Mouse (Mus musculus) ZHBTc4 (cell line): ENCODE data around the gene 4930519G04Rik.
A peak's percentile ranks its signal among the peaks of the same experiment; 100 is the strongest.
"Not testable (repeated sequence)": the region's sequence is repeated elsewhere in the genome, so short reads cannot be mapped to it uniquely, and the experiment has no call there.

Source experiments
- DNase-seq: peaks from one replicate; pipeline ENCODE4 v3.0.0-alpha.2; 2011; ENCODE audit warnings: low read depth, low spot score

4930519G04Rik gene

GRCm38 (mm10) chr5:114842155-114842554 is 11.3 kb upstream of the 4930519G04Rik start:
- not testable (repeated sequence) for DNase-seq

- no peak for DNase-seq
Measured at GRCm38 (mm10) chr5:114842674-114843073, 10.8 kb upstream of the 4930519G04Rik start.

DNA sequence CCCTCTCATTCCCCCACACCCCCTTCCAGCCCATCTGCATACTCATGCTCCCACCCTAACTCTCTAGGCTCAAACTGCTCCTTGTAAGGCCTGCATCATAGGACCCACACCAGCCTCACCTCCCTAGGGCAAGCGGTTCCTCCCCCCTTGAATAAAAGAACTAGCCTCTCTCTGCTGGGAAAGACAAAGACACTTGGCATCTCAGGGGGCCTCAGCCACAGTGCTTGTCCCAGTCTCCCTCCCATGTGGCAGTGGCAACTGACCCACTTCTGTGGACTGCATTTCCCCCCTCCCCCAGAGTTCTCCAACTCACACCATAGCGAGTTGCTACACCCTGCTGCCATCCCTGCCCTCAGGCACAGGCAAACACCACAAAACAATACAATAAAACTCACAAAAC is 9.1 kb upstream of the 4930519G04Rik start:
- not testable (repeated sequence) for DNase-seq

- DNase-seq = no peak
Measured at GRCm38 (mm10) chr5:114851565-114852236, 1.8 kb upstream of the 4930519G04Rik start.

DNA sequence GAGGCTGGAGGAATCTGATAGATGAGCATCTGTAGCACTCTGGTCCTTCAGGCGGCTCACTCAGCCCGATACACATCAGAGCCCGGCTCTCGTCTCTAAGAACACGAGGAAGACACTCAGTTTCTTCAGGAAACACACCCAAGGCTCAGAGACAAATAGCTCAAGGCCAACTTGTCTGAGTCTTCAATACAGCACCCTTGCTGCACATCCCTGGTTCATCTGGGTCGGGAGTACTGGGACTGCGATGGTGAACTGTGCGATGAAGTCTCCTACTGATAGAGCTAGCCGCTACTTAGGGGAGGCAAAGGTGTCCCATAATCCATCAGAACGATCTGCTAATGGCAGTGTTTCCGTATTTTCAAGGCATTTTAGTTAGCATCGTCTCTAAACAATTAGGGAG is 5.1 kb downstream of the 4930519G04Rik start, which contains the start of gene Gm9936:
Gm9936 (minus strand) TSS at position 101 of the 400 bp plus-strand sequence.
- DNase-seq = no peak

DNA sequence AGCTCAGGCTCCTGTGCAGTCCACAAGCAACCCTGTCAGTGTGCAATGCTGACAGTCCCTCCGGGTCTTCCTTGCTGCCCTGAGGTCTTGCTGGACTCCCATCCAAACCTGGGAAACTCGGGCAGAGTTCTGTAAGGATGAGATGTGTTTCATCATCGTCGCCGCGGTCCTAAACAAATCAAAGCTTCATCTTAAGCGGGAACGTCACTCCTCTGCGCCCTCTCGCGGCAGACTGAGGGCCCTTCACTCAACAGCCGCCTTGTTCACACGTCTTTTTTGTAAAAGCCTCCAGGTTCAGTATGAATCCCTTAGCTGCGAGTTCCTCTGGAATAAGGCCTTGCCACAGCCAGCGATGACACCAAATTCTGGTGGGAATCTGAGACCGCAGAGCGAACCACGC is 5.8 kb downstream of the 4930519G04Rik start:
- peak; percentile 93 for DNase-seq

DNA sequence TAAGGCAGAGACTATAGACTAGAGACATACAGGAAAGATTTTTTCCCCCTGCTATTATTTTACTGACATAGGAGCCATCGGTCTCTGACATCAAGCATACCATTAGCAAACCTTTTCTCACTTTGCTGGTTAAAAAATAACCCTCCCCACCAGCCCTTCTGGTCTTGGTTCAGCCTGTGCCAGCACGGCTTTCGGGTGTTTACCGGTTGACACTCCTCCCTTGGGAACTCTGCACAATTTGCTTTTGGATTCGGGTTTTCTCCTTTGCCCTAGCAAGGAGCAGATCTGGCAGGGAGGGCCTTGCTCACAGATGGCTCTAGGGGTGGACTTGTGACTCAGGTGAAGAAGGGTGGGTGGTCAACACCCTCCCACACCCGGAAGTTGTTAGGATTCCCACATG is 8.3 kb downstream of the 4930519G04Rik start:
- no peak for DNase-seq

DNA sequence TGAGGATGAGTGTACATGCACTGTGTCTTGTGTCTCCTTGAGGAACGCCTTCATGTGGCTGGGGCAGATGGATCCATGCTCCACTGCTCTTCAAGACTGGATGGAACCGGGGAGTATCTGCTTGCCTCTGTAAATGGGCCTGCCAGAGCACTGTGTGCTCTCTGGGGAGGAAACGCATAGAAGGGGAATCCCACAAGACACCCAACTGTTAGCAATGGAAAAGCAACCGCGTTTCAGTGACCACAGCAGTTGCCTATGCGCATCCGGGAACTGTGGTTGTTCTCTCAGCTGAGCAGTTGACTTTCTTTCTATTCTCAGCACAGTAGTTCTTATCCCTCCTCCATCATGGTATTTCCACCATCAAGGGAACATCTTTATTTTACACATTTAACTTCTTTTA is 11.3 kb downstream of the 4930519G04Rik start:
- DNase-seq = no peak

DNA sequence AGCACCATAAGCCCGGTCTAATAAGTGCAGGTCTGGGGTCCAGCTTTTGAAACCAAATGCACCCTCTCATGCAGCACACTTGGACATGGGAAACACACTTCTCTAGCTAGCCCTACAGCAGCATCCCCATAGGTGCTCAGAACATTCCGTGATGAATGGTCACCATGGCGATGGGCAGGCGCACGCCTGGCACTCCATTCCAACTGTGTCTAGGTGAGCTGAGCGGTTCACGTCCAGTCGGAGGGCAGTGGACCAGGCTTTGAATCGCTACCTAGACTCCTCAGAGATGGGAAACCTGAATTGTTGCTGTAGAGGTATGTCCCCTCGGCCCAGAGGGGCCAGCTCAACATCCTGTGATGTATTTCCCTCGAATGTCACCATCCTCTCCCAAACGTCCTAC is 11.8 kb downstream of the 4930519G04Rik start:
- no peak for DNase-seq

GRCm38 (mm10) chr5:114875858-114876257 is 22.4 kb downstream of the 4930519G04Rik start:
- no peak for DNase-seq

DNA sequence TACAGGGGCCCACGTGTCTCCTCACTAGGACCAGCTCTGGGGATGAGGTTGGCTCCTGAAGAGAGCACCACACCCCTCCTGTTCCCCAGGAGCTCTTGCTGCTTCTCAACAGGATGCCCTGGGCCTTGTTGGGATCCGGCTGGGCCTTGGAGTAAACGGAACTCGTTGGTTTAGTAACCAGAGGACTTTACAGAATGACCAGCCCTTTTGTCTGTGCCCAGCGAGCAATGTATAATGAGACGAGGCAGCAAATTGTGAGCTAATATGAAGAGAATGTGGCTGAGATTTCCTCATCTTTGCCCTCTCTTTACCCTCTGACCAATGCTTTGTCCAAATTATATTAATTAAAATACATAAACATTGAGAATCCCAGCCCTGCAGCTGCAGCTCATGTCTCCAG is 22.9 kb downstream of the 4930519G04Rik start:
- DNase-seq = no peak

DNA sequence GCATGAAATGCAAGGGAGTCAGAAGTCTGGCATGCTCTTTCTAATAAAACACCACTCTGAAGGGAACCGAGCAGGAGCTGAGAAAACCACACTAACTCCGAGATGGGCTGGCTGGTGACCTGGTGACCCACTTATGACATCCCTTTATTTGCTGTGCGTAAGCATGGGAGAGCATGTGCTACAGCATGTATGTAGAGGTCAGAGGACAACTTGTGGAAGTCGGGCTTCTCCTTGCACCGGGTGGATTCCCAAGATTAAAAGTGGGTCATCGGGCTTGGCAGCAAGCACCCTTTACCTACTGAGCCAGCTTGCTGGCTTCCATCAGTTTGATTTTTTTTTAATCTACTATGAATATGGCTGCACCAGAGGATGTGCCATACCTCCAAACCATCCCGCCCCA is 24.0 kb downstream of the 4930519G04Rik start:
- DNase-seq = no peak

DNA sequence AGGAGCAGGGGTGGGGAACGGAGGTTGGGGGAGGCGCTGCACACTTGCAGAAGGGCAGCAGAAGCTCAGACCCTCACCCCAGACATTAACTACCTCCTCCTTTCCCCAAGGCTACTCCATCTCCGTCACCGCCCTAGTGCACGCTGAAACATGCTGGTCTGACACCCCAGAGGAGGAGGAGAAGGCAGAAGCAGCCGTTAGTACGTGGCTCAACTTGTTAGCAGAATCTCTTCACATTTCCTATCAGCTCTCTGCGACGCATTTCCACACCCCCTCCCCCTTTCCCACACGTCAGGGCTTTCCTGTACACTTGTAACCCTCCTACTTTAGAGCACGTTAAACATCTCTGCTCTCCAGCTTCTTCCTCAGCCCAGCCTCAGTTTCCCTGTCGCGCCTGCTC is 25.9 kb downstream of the 4930519G04Rik start:
- DNase-seq = no peak

DNA sequence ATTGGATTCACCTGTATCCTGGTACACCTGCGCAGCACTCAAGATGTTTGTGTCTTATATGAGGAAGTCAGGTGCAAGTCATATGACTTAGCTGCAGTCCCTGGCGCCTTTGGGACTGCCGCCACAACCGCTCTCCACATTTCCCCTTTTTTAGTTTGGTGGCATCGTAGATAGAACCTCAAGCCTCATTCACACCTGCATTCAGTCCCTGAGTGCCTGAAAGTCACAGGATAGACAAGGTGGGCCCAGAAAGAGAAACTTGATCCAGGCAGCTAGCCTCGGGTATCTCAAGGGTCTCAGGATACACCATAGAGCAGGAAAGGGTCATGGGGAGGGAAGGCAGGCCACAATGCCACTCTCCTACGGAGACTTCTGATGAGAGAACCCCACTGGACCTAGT is 28.9 kb downstream of the 4930519G04Rik start:
- not testable (repeated sequence) for DNase-seq

DNA sequence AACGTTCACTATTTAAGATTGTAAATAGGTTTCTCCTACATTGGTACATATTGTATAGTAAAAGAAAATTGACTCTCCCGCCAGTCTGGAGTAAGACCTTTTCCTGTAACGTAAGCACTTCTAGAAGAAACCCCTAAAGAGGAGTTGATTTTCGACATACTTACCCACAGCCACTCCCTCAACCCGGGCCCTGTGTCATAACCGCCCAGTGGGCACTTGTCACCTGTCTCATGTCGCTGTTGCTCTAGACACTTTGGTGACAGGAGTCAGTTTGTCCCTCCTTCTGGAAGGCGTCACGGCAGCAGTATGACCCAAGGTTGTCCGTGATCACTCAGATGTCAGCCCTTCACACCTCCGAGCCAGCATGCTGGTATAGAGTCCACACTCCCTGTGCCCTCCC is 29.6 kb downstream of the 4930519G04Rik start:
- no peak for DNase-seq

DNA sequence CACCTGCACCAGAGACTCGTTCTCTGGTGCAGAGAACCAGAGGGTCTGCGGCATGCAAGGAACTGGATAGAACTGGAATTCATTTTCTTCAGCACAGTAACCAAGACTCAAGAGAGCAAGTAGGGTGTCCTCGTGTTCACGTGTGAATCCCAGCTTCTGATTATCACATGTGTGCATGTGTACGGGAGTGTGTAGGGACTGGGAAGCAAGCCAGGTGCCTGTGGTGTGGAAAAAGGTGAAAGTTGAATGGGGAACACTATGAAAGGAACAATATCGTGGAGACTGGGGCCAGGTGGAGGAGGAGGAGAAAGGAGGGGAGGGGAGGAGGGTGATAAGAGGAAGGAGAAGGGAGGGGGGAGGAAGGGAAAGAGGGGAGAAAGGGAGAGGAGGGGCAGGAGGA is 33.3 kb downstream of the 4930519G04Rik start:
- no peak for DNase-seq

DNA sequence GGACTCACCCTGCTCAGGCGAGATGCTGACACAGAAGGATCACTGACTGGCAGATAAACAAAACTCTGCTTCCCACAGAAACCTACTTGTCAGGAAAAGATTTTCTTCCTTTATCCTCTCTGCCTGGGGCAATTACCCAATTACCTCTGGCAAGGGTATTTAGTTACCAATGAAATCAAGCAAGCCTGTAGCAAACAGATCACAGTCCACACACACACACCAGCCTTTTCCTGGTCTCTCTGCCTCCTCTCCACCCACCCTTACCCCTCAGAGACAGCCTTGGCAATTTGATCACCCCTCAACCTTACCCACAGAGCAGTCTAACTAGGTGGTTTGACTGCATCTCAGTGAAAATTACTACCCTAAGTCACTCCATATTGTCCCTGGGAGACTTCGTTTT is 35.5 kb downstream of the 4930519G04Rik start:
- DNase-seq = no peak

GRCm38 (mm10) chr5:114895542-114895941 is 42.1 kb downstream of the 4930519G04Rik start:
- DNase-seq = no peak

GRCm38 (mm10) chr5:114896688-114897373 is 43.4 kb downstream of the 4930519G04Rik start, which contains the start of gene Oasl2:
Gene Oasl2 (plus strand): TSS chr5:114896936.
- no peak for DNase-seq

DNA sequence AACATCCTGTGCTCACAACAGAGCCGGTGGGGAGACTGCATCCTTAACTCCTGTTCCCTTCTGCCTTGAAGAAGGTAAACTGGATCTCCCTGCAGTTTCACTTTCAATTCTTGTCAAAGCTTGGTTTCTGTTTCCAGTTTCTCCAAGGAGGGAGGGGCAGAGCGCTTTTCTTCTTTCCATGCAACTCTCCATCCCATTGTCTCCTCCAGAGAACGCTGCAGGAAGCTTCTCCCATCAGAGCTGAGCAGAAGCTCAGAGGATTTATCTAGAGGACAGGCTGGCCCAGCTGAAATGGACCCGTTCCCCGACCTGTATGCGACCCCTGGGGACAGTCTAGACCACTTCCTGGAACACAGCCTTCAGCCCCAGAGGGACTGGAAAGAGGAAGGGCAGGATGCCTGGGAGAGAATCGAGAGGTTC is 43.9 kb downstream of the 4930519G04Rik start:
- no peak for DNase-seq

GRCm38 (mm10) chr5:114898857-114899256 is 45.4 kb downstream of the 4930519G04Rik start:
- no peak for DNase-seq

- peak; percentile 81 for DNase-seq
Measured at GRCm38 (mm10) chr5:114902413-114902812, 48.9 kb downstream of the 4930519G04Rik start.
